Mouse (Mus musculus) spleen, postnatal 14 days (tissue): ENCODE data around the gene Pim3.
"Not testable (repeated sequence)": the region's sequence is repeated elsewhere in the genome, so short reads cannot be mapped to it uniquely, and the experiment has no call there.

Experiments
- DNase-seq, 2 experiments: peaks; one replicate each; pipeline ENCODE4 v3.0.0; 2021 to 2022; ENCODE audit warnings: low spot score in 2 of 2

The Pim3 gene

GRCm38 (mm10) chr15:88861772-88862622 lies at the start of gene Pim3:
TSS of gene Pim3 (plus strand) at chr15:88862186.
- peak; percentile 84 to 87 for DNase-seq

- no peak for DNase-seq
These were observed 48.7 kb upstream of the Pim3 start for GRCm38 (mm10) chr15:88813262-88813661.

- not testable (repeated sequence) for DNase-seq
These were observed 48.1 kb upstream of the Pim3 start for GRCm38 (mm10) chr15:88813873-88814272.

- DNase-seq: no peak
These were observed 47.5 kb upstream of the Pim3 start for GRCm38 (mm10) chr15:88814411-88815047.

- no peak for DNase-seq
These were observed 46.7 kb upstream of the Pim3 start for GRCm38 (mm10) chr15:88815196-88815700.

GRCm38 (mm10) chr15:88819026-88819905 lies 42.7 kb upstream of the Pim3 start, which contains the start of the genes Alg12 and Creld2:
TSS of gene Alg12 (minus strand) at chr15:88819318.
TSS of gene Creld2 (plus strand) at chr15:88819646.
- DNase-seq: peak; percentile 97 to 98

GRCm38 (mm10) chr15:88819906-88820303 lies 42.1 kb upstream of the Pim3 start:
- no peak for DNase-seq

GRCm38 (mm10) chr15:88821403-88821802 lies 40.6 kb upstream of the Pim3 start:
- DNase-seq: no peak

- no peak for DNase-seq
These were observed 39.5 kb upstream of the Pim3 start for GRCm38 (mm10) chr15:88822513-88822912.

GRCm38 (mm10) chr15:88823376-88823775 lies 38.6 kb upstream of the Pim3 start:
- no peak for DNase-seq

- DNase-seq: no peak
These were observed 34.5 kb upstream of the Pim3 start for GRCm38 (mm10) chr15:88827466-88827865.

GRCm38 (mm10) chr15:88827991-88828799 lies 33.8 kb upstream of the Pim3 start:
- peak; percentile 45 to 49 for DNase-seq

GRCm38 (mm10) chr15:88828800-88829705 lies 32.9 kb upstream of the Pim3 start:
- peak; percentile 71 to 83 for DNase-seq

- DNase-seq: no peak
These were observed 32.1 kb upstream of the Pim3 start for GRCm38 (mm10) chr15:88829791-88830440.

- no peak for DNase-seq
These were observed 31.3 kb upstream of the Pim3 start for GRCm38 (mm10) chr15:88830696-88831095.

GRCm38 (mm10) chr15:88831482-88831881 lies 30.5 kb upstream of the Pim3 start:
- no peak for DNase-seq

- DNase-seq: no peak
These were observed 29.4 kb upstream of the Pim3 start for GRCm38 (mm10) chr15:88832536-88832935.

- no peak for DNase-seq
These were observed 26.0 kb upstream of the Pim3 start for GRCm38 (mm10) chr15:88836031-88836430.

- DNase-seq: no peak
These were observed 25.4 kb upstream of the Pim3 start for GRCm38 (mm10) chr15:88836571-88836970.
